Mouse (Mus musculus) limb, embryonic 12.5 days (tissue): ENCODE data around the gene C87436. TPM values are rescaled to one million over a fixed set of nuclear protein-coding genes. Genes with fewer than 3 reads are reported as not detected.
A peak's percentile ranks its signal among the peaks of the same experiment; 100 is the strongest.

Source experiments
- ATAC-seq: fragments of 200-750 bp; cut with Nextera tagmentation; 2 replicates; pipeline ENCODE4 v1.8.0; 2017; ENCODE audit warnings: low read depth, moderate TSS enrichment; ENCODE audit not compliant: insufficient number of reproducible peaks, insufficient read depth, low FRiP score, low TSS enrichment
- H3K27ac ChIP-seq: fragments of 300-500 bp; sonication (generic); 2 replicates; pipeline ENCODE4 v1.5.1; 2016; ENCODE audit warnings: mild to moderate bottlenecking, moderate library complexity
- H3K27me3 ChIP-seq: fragments of 300-500 bp; sonication (generic); 2 replicates; pipeline ENCODE4 v1.6.1; 2016; ENCODE audit warnings: mild to moderate bottlenecking, moderate library complexity
- H3K36me3 ChIP-seq: fragments of 300-500 bp; sonication (generic); 2 replicates; pipeline ENCODE4 v1.6.1; 2016; ENCODE audit warnings: mild to moderate bottlenecking, moderate library complexity
- H3K4me1 ChIP-seq: fragments of 300-500 bp; sonication (generic); replicated peaks from 2 replicates; pipeline ENCODE4 v1.6.1; 2016
- H3K4me2 ChIP-seq: fragments of 300-500 bp; sonication (generic); 2 replicates; pipeline ENCODE4 v1.6.1; 2016; ENCODE audit warnings: mild to moderate bottlenecking, moderate library complexity
- H3K4me3 ChIP-seq: fragments of 300-500 bp; sonication (generic); replicated peaks from 2 replicates; pipeline ENCODE4 v1.5.1; 2016; ENCODE audit warnings: mild to moderate bottlenecking
- H3K9ac ChIP-seq: fragments of 300-500 bp; sonication (generic); replicated peaks from 2 replicates; pipeline ENCODE4 v1.6.1; 2016; ENCODE audit warnings: mild to moderate bottlenecking, moderate library complexity
- H3K9me3 ChIP-seq: fragments of 300-500 bp; sonication (generic); 2 replicates; pipeline ENCODE4 v1.6.1; 2016; ENCODE audit warnings: mild to moderate bottlenecking, moderate library complexity
- WGBS: fragments of 180-500 bp; shearing (Covaris S2); methylation state at CpG from one replicate; pipeline ENCODE4 v1.1.7; 2016; 5-methylcytosine and 5-hydroxymethylcytosine counted together
- polyA plus RNA-seq: library from polyadenylated mRNA; unstranded; fragments of >200 nt; fragmentation: Nextera tagmentation; extraction: Ambion mirVana; gene quantifications from 2 replicates; pipeline ENCODE4 v1.2.1, GENCODE M21; 2016

Gene C87436
- polyA plus RNA-seq, 1 experiment from 2014 or later = 25.8 TPM

- H3K27me3 ChIP-seq = no peaks in the 10 kb centered on the region
- ATAC-seq = no peak
- no peak overlapping the region for H3K27ac ChIP-seq
- no peak overlapping the region for H3K4me2 ChIP-seq
- 91% methylated on average over 4 of the region's 4 CpGs for WGBS
- H3K9me3 ChIP-seq = no peaks in the 10 kb centered on the region
- no peak overlapping the region for H3K9ac ChIP-seq
- H3K36me3 ChIP-seq = no peaks in the 10 kb centered on the region
- no peaks in the 10 kb centered on the region for H3K4me1 ChIP-seq
- H3K4me3 ChIP-seq = no peak overlapping the region
Measured at GRCm38 (mm10) chr6:86513296-86513695, 75.1 kb downstream of the C87436 start.

- Histone ChIP-seq H3K4me3 (no peak overlapping the region), H3K36me3 (peaks cover 1% of the 10 kb centered on the region; the same call in 1 of the 2 replicates), H3K9me3 (no peaks in the 10 kb centered on the region), H3K9ac (no peak overlapping the region), H3K4me2 (no peak overlapping the region), H3K4me1 (no peaks in the 10 kb centered on the region), H3K27me3 (no peaks in the 10 kb centered on the region), H3K27ac (no peak overlapping the region)
- no peak for ATAC-seq
- WGBS = 73% methylated on average over 1 of the region's 1 CpGs
Measured at GRCm38 (mm10) chr6:86516021-86516420, 77.8 kb downstream of the C87436 start.

GRCm38 (mm10) chr6:86519767-86520345 lies 81.7 kb downstream of the C87436 start:
- Histone ChIP-seq H3K4me2 (no peak overlapping the region), H3K27me3 (no peaks in the 10 kb centered on the region), H3K9me3 (no peaks in the 10 kb centered on the region), H3K9ac (no peak overlapping the region), H3K36me3 (peaks cover 29% of the 10 kb centered on the region), H3K4me1 (peaks cover 9% of the 10 kb centered on the region), H3K4me3 (no peak overlapping the region), H3K27ac (no peak overlapping the region)
- 73% methylated on average over 3 of the region's 3 CpGs for WGBS
- ATAC-seq = no peak

GRCm38 (mm10) chr6:86522001-86522911 lies 84.1 kb downstream of the C87436 start:
- H3K4me3 ChIP-seq = 0 out of 2 replicates have a peak overlapping the region, but pooled peaks have one; percentile 12

More at GRCm38 (mm10) chr6:86522001-86522911, 84.1 kb downstream of the C87436 start:
- 88% methylated on average over 5 of the region's 5 CpGs for WGBS
- Histone ChIP-seq H3K9ac (no peak overlapping the region), H3K27ac (peak overlapping the region; percentile 92; the same call in 1 of the 2 replicates), H3K4me2 (peak overlapping the region; percentile 91; the same call in 1 of the 2 replicates), H3K36me3 (peaks cover 33% of the 10 kb centered on the region), H3K4me1 (peaks cover 9% of the 10 kb centered on the region), H3K9me3 (no peaks in the 10 kb centered on the region), H3K27me3 (no peaks in the 10 kb centered on the region)
- ATAC-seq = no peak

Other genes with a start within 250 kb of the C87436 start
- 1.5 and 2.5 TPM in 2 replicates for gene Tgfa, start 243.2 kb upstream of the C87436 start, polyA plus RNA-seq
- gene Fam136a, start 72.7 kb upstream of the C87436 start, polyA plus RNA-seq = 145 and 146 TPM in 2 replicates
- 790 and 833 TPM in 2 replicates for gene Snrpg, start 67.1 kb upstream of the C87436 start, polyA plus RNA-seq
- 76.4 and 79.3 TPM in 2 replicates for gene Pcyox1, start 41.2 kb upstream of the C87436 start, polyA plus RNA-seq
- gene Tia1, start 34.2 kb upstream of the C87436 start, polyA plus RNA-seq = 298 and 331 TPM in 2 replicates
- 0.50 TPM in 1 of 2 replicates, not detected in the other for gene Gm44790, start 11.7 kb upstream of the C87436 start, polyA plus RNA-seq
- 546 and 583 TPM in 2 replicates for gene Pcbp1, start 87.9 kb downstream of the C87436 start, polyA plus RNA-seq
- 1.2 and 1.3 TPM in 2 replicates for gene Asprv1, start 189.8 kb downstream of the C87436 start, polyA plus RNA-seq
- gene Mxd1, start 230.8 kb downstream of the C87436 start, polyA plus RNA-seq = 17.2 and 18.5 TPM in 2 replicates
- gene Snrnp27, start 246.1 kb downstream of the C87436 start, polyA plus RNA-seq = 147 and 150 TPM in 2 replicates